Mouse (Mus musculus): ENCODE measurements around the gene Mup3. TPM values are rescaled to one million over a fixed set of nuclear protein-coding genes. Genes with fewer than 3 reads are reported as not detected.
"Not testable (repeated sequence)": the region's sequence is repeated elsewhere in the genome, so short reads cannot be mapped to it uniquely, and the experiment has no call there.

The Mup3 gene
- not detected in 2 replicates for polyA plus RNA-seq (2011; ENCODE audit: insufficient read depth, insufficient read length, low read depth, missing spikeins)

- H3K27me3 ChIP-seq (ENCODE audit: control insufficient read depth, insufficient read depth, low read length, poor library complexity, severe bottlenecking): no peaks in the 10 kb centered on the region; the same call in 1 of the 2 replicates
- no peak within 1 kb of the TSS for H3K27ac ChIP-seq (ENCODE audit: insufficient read depth, low read length)
- no peak within 1 kb of the TSS for H3K4me3 ChIP-seq (ENCODE audit: low read depth, low read length)
- no peak within 1 kb of the TSS for H3K9ac ChIP-seq (ENCODE audit: low read depth, poor library complexity, severe bottlenecking)
- TF ChIP-seq CTCF (IDR thresholded peaks at IDR 0.05; ENCODE audit: low read depth, low read length): no peak
- no peak for TF ChIP-seq POLR2A (IDR thresholded peaks at IDR 0.05; ENCODE audit: insufficient read depth, low read length)
- no peak for TF ChIP-seq EP300 (IDR thresholded peaks at IDR 0.05; ENCODE audit: insufficient read depth, low read depth, low read length)
- no peaks in the 10 kb centered on the region for H3K4me1 ChIP-seq (ENCODE audit: control insufficient read depth, insufficient read depth, low read length)
- H3K9me3 ChIP-seq (replicated peaks; ENCODE audit: control insufficient read depth, insufficient read depth, low read length, poor library complexity, severe bottlenecking): no peaks in the 10 kb centered on the region; the same call in 1 of the 2 replicates
- H3K36me3 ChIP-seq (ENCODE audit: control insufficient read depth, insufficient read depth, low read length, poor library complexity, severe bottlenecking): no peaks in the 10 kb centered on the region
Observed at GRCm38 (mm10) chr4:62087241-62087640, at the start of gene Mup3. Mup3 (minus strand) TSS chr4:62087342.

DNA sequence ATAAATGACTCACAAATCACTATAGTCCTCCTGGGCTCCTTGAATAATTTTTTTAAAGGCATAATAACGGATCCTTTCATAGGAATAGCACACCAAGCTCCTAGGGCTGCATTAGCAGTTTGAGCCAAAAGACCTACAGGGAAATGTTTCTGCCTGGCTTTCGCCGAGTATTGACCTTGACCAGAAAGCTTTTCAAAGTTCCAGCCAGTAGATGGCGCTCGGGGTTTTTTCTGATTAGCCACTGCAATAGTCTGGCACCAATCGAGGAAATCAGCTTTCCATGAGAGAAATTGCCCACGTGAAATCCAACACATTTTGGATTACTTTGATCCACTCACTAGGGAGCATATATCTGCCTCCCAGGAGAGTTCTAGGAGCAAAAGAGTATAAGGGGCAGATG lies 46.6 kb upstream of the Mup3 start:
- Histone ChIP-seq H3K4me3 (ENCODE audit: low read depth, low read length) (no peak overlapping the region), H3K4me1 (ENCODE audit: control insufficient read depth, insufficient read depth, low read length) (no peaks in the 10 kb centered on the region), H3K27me3 (ENCODE audit: control insufficient read depth, insufficient read depth, low read length, poor library complexity, severe bottlenecking) (no peaks in the 10 kb centered on the region), H3K9ac (ENCODE audit: low read depth, poor library complexity, severe bottlenecking) (no peak overlapping the region), H3K27ac (ENCODE audit: insufficient read depth, low read length) (no peak overlapping the region), H3K36me3 (ENCODE audit: control insufficient read depth, insufficient read depth, low read length, poor library complexity, severe bottlenecking) (no peaks in the 10 kb centered on the region), H3K9me3 (replicated peaks; ENCODE audit: control insufficient read depth, insufficient read depth, low read length, poor library complexity, severe bottlenecking) (peaks cover 32% of the 10 kb centered on the region)
- TF ChIP-seq CTCF (IDR thresholded peaks at IDR 0.05; ENCODE audit: low read depth, low read length): no peak
- TF ChIP-seq EP300 (IDR thresholded peaks at IDR 0.05; ENCODE audit: insufficient read depth, low read depth, low read length): no peak
- TF ChIP-seq POLR2A (IDR thresholded peaks at IDR 0.05; ENCODE audit: insufficient read depth, low read length): no peak

DNA sequence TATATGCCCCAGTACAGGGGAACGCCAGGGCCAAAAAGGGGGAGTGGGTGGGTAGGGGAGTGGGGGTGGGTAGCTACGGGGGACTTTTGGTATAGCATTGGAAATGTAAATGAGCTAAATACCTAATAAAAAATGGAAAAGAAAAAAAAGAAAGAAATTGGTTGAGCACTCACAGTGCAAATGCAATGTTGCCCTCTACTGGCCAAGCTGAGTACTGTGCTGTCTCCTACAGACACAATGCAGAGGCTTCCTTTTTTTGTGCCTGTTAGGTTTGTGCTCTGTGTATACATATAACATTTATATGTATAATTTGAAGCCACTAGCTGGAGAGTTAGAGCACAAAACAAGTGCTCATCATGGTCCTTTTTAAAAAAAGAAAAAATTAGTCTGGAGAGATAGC lies 16.2 kb upstream of the Mup3 start:
- not testable (repeated sequence) for H3K27me3 ChIP-seq (ENCODE audit: control insufficient read depth, insufficient read depth, low read length, poor library complexity, severe bottlenecking); H3K9me3 ChIP-seq (replicated peaks; ENCODE audit: control insufficient read depth, insufficient read depth, low read length, poor library complexity, severe bottlenecking); H3K27ac ChIP-seq (ENCODE audit: insufficient read depth, low read length); H3K36me3 ChIP-seq (ENCODE audit: control insufficient read depth, insufficient read depth, low read length, poor library complexity, severe bottlenecking); H3K4me1 ChIP-seq (ENCODE audit: control insufficient read depth, insufficient read depth, low read length); H3K9ac ChIP-seq (ENCODE audit: low read depth, poor library complexity, severe bottlenecking); H3K4me3 ChIP-seq (ENCODE audit: low read depth, low read length)

DNA sequence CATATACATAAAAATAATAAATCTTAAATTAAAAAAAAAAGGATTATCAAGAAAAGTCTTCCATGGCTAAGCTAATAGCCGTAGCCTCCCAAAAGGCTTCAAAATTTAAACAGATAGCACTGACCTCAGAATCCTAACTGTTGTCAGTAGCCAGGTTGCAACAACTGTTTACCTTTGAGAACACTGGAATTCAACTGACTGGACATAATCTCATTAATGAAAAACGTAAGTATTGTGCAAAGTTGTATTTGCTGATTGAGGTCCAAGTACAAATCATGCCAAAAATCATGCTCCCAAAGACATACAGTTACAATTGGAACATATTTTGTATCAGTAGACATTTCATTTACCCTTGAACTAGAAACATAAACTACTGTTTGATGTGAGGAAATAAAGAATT lies 811 bp upstream of the Mup3 start:
- TF ChIP-seq CTCF (IDR thresholded peaks at IDR 0.05; ENCODE audit: low read depth, low read length) (no peak), POLR2A (IDR thresholded peaks at IDR 0.05; ENCODE audit: insufficient read depth, low read length) (no peak), EP300 (IDR thresholded peaks at IDR 0.05; ENCODE audit: insufficient read depth, low read depth, low read length) (no peak)
- no peaks in the 10 kb centered on the region; the same call in 1 of the 2 replicates for H3K9me3 ChIP-seq (replicated peaks; ENCODE audit: control insufficient read depth, insufficient read depth, low read length, poor library complexity, severe bottlenecking)

GRCm38 (mm10) chr4:62082755-62083154 lies 4.4 kb downstream of the Mup3 start:
- H3K9me3 ChIP-seq (replicated peaks; ENCODE audit: control insufficient read depth, insufficient read depth, low read length, poor library complexity, severe bottlenecking): no peaks in the 10 kb centered on the region
- H3K27ac ChIP-seq (ENCODE audit: insufficient read depth, low read length): no peak overlapping the region
- TF ChIP-seq POLR2A (IDR thresholded peaks at IDR 0.05; ENCODE audit: insufficient read depth, low read length) (no peak), EP300 (IDR thresholded peaks at IDR 0.05; ENCODE audit: insufficient read depth, low read depth, low read length) (no peak)
- no peaks in the 10 kb centered on the region; the same call in 1 of the 2 replicates for H3K27me3 ChIP-seq (ENCODE audit: control insufficient read depth, insufficient read depth, low read length, poor library complexity, severe bottlenecking)
- no peak overlapping the region for H3K9ac ChIP-seq (ENCODE audit: low read depth, poor library complexity, severe bottlenecking)
- H3K4me1 ChIP-seq (ENCODE audit: control insufficient read depth, insufficient read depth, low read length): no peaks in the 10 kb centered on the region
- H3K36me3 ChIP-seq (ENCODE audit: control insufficient read depth, insufficient read depth, low read length, poor library complexity, severe bottlenecking): no peaks in the 10 kb centered on the region
- H3K4me3 ChIP-seq (ENCODE audit: low read depth, low read length): no peak overlapping the region

More for the DNA sequence above, 811 bp upstream of the Mup3 start:
- Histone ChIP-seq H3K27me3 (ENCODE audit: control insufficient read depth, insufficient read depth, low read length, poor library complexity, severe bottlenecking) (no peaks in the 10 kb centered on the region; the same call in 1 of the 2 replicates), H3K4me3 (ENCODE audit: low read depth, low read length) (no peak overlapping the region), H3K4me1 (ENCODE audit: control insufficient read depth, insufficient read depth, low read length) (no peaks in the 10 kb centered on the region), H3K36me3 (ENCODE audit: control insufficient read depth, insufficient read depth, low read length, poor library complexity, severe bottlenecking) (no peaks in the 10 kb centered on the region), H3K27ac (ENCODE audit: insufficient read depth, low read length) (no peak overlapping the region), H3K9ac (ENCODE audit: low read depth, poor library complexity, severe bottlenecking) (no peak overlapping the region)

- Histone ChIP-seq H3K9me3 (replicated peaks; ENCODE audit: control insufficient read depth, insufficient read depth, low read length, poor library complexity, severe bottlenecking) (peaks cover 12% of the 10 kb centered on the region), H3K27me3 (ENCODE audit: control insufficient read depth, insufficient read depth, low read length, poor library complexity, severe bottlenecking) (no peaks in the 10 kb centered on the region), H3K4me1 (ENCODE audit: control insufficient read depth, insufficient read depth, low read length) (no peaks in the 10 kb centered on the region), H3K9ac (ENCODE audit: low read depth, poor library complexity, severe bottlenecking) (no peak overlapping the region), H3K36me3 (ENCODE audit: control insufficient read depth, insufficient read depth, low read length, poor library complexity, severe bottlenecking) (no peaks in the 10 kb centered on the region), H3K27ac (ENCODE audit: insufficient read depth, low read length) (no peak overlapping the region), H3K4me3 (ENCODE audit: low read depth, low read length) (no peak overlapping the region)
- TF ChIP-seq CTCF (IDR thresholded peaks at IDR 0.05; ENCODE audit: low read depth, low read length): no peak
- no peak for TF ChIP-seq POLR2A (IDR thresholded peaks at IDR 0.05; ENCODE audit: insufficient read depth, low read length)
- no peak for TF ChIP-seq EP300 (IDR thresholded peaks at IDR 0.05; ENCODE audit: insufficient read depth, low read depth, low read length)
Observed at GRCm38 (mm10) chr4:62075126-62075525, 12.0 kb downstream of the Mup3 start.

GRCm38 (mm10) chr4:62054780-62055179 lies 32.4 kb downstream of the Mup3 start:
- H3K36me3 ChIP-seq (ENCODE audit: control insufficient read depth, insufficient read depth, low read length, poor library complexity, severe bottlenecking); H3K27me3 ChIP-seq (ENCODE audit: control insufficient read depth, insufficient read depth, low read length, poor library complexity, severe bottlenecking); H3K9me3 ChIP-seq (replicated peaks; ENCODE audit: control insufficient read depth, insufficient read depth, low read length, poor library complexity, severe bottlenecking); H3K4me1 ChIP-seq (ENCODE audit: control insufficient read depth, insufficient read depth, low read length); H3K9ac ChIP-seq (ENCODE audit: low read depth, poor library complexity, severe bottlenecking); H3K27ac ChIP-seq (ENCODE audit: insufficient read depth, low read length); H3K4me3 ChIP-seq (ENCODE audit: low read depth, low read length): not testable (repeated sequence)

DNA sequence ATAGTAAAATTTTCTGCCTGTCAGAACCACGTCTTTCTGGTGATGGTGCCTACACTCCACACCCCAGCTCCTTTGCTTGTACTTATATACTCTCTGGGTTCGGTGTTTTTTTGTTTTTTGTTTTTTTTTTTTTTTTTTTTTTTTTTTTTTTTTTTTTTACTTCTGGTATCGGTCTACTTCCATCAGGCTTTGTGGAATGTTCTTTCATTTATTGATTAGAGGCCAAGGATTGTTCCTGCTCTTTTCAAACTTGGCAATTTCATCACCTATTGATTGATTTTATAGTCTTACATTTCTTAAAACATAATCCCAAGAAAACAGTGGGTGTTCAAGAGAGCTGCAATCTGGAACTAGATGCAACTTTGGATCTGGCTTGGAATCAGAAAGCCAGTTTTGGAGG lies 33.1 kb downstream of the Mup3 start, which contains the start of gene Mup20:
TSS of gene Mup20 (minus strand) at position 101 of the 400 bp plus-strand sequence.
- H3K4me3 ChIP-seq (ENCODE audit: low read depth, low read length); H3K9ac ChIP-seq (ENCODE audit: low read depth, poor library complexity, severe bottlenecking): not testable (repeated sequence)

More for the DNA sequence above, 33.1 kb downstream of the Mup3 start, which contains the start of gene Mup20:
- not testable (repeated sequence) for H3K27ac ChIP-seq (ENCODE audit: insufficient read depth, low read length); H3K27me3 ChIP-seq (ENCODE audit: control insufficient read depth, insufficient read depth, low read length, poor library complexity, severe bottlenecking); H3K9me3 ChIP-seq (replicated peaks; ENCODE audit: control insufficient read depth, insufficient read depth, low read length, poor library complexity, severe bottlenecking); H3K36me3 ChIP-seq (ENCODE audit: control insufficient read depth, insufficient read depth, low read length, poor library complexity, severe bottlenecking); H3K4me1 ChIP-seq (ENCODE audit: control insufficient read depth, insufficient read depth, low read length)

All from ES-Bruce4 (cell line).